Mouse (Mus musculus) midbrain, postnatal 0 days (tissue): ENCODE measurements around the gene Copg2. TPM values are rescaled to one million over a fixed set of nuclear protein-coding genes. Genes with fewer than 3 reads are reported as not detected.

Experiments used
- ATAC-seq: fragments of 200-750 bp; cut with Nextera tagmentation; 2 replicates; pipeline ENCODE4 v1.8.0; 2017; ENCODE audit warnings: moderate number of reproducible peaks, mild to moderate bottlenecking, moderate TSS enrichment, moderate library complexity; ENCODE audit not compliant: low FRiP score
- DNase-seq: peaks from one replicate; pipeline ENCODE4 v3.0.0-alpha.2; 2015; ENCODE audit warnings: low spot score
- H3K27ac ChIP-seq: fragments of 300-500 bp; sonication (generic); 2 replicates; pipeline ENCODE4 v1.5.1; 2014; ENCODE audit warnings: low read depth, mild to moderate bottlenecking, low read length, mixed read lengths
- H3K27me3 ChIP-seq: fragments of 300-500 bp; sonication (generic); 2 replicates; pipeline ENCODE4 v1.6.1; 2014; ENCODE audit warnings: low read length, control low read depth, mixed read lengths; ENCODE audit not compliant: insufficient read depth
- H3K36me3 ChIP-seq: fragments of 300-500 bp; sonication (generic); 2 replicates; pipeline ENCODE4 v1.6.1; 2014; ENCODE audit warnings: low read length, control low read depth, mixed read lengths; ENCODE audit not compliant: insufficient read depth
- H3K4me1 ChIP-seq: fragments of 300-500 bp; sonication (generic); 2 replicates; pipeline ENCODE4 v1.6.1; 2014; ENCODE audit warnings: mild to moderate bottlenecking, control low read depth, antibody characterized with exemption, low read length, mixed read lengths; ENCODE audit not compliant: insufficient read depth
- H3K4me2 ChIP-seq: fragments of 300-500 bp; sonication (generic); 2 replicates; pipeline ENCODE4 v1.6.1; 2014; ENCODE audit warnings: low read depth, mild to moderate bottlenecking, low read length, mixed read lengths; ENCODE audit not compliant: poor library complexity, severe bottlenecking
- H3K4me3 ChIP-seq: fragments of 300-500 bp; sonication (generic); 2 replicates; pipeline ENCODE4 v1.5.1; 2014; ENCODE audit warnings: low read depth, mild to moderate bottlenecking, low read length, moderate library complexity
- H3K9ac ChIP-seq: fragments of 300-500 bp; sonication (generic); replicated peaks from 2 replicates; pipeline ENCODE4 v1.6.1; 2014; ENCODE audit warnings: mild to moderate bottlenecking, low read length, moderate library complexity, mixed read lengths; ENCODE audit not compliant: poor library complexity, severe bottlenecking
- H3K9me3 ChIP-seq: fragments of 300-500 bp; sonication (generic); 2 replicates; pipeline ENCODE4 v1.6.1; 2016; ENCODE audit warnings: low read length, control low read depth
- CTCF ChIP-seq: IDR thresholded peaks from 2 replicates; pipeline ENCODE4 v1.5.1; 2016; ENCODE audit warnings: antibody characterized with exemption, mild to moderate bottlenecking
- WGBS: fragments of 180-500 bp; shearing (Covaris S2); extraction: QIAGEN DNeasy Blood & Tissue Kit; methylation state at CpG from one replicate; pipeline ENCODE4 v1.1.7; 2014; 5-methylcytosine and 5-hydroxymethylcytosine counted together
- polyA plus RNA-seq: library from polyadenylated mRNA; unstranded; fragments of >200 nt; fragmentation: Nextera tagmentation; extraction: Ambion mirVana; gene quantifications from 2 replicates; pipeline ENCODE4 v1.2.1, GENCODE M21; 2015
- total RNA-seq: library from RNA; depleted of rRNA; stranded (reverse); fragments of >200 nt; gene quantifications from 2 replicates; pipeline ENCODE4 v1.2.3, GENCODE M21; 2014

Copg2 gene
- total and polyA plus RNA-seq, 2 experiments from 2014 or later, result 30.0 to 39.3 TPM

DNA sequence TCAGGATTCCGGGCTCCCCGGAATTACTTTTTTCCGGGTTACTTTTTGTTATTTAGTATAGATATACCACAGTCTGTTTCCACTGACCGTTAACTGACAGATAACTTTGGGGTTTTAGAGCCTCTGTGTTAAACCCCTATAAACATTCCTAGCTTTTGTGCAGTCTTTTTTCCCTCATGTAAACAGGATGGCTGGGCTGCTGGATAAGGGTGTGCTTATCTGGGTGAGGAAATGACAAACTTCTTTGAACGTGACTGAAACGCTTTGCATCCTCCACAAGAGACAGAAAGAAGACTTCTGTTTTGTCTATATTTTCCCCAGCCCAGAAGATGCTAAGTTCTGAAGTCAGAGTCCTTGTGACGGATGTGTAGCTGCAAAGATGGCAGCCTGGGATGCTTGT, 184.1 kb downstream of the Copg2 start:
- Histone ChIP-seq H3K27me3 (no peaks in the 10 kb centered on the region), H3K4me2 (no peak overlapping the region), H3K4me1 (no peaks in the 10 kb centered on the region), H3K36me3 (no peaks in the 10 kb centered on the region), H3K9me3 (no peaks in the 10 kb centered on the region), H3K4me3 (no peak overlapping the region), H3K27ac (no peak overlapping the region), H3K9ac (no peak overlapping the region)
- TF ChIP-seq CTCF, result no peak
- no peak for DNase-seq
- WGBS, result 72% methylated on average over 7 of the region's 7 CpGs
- no peak for ATAC-seq

DNA sequence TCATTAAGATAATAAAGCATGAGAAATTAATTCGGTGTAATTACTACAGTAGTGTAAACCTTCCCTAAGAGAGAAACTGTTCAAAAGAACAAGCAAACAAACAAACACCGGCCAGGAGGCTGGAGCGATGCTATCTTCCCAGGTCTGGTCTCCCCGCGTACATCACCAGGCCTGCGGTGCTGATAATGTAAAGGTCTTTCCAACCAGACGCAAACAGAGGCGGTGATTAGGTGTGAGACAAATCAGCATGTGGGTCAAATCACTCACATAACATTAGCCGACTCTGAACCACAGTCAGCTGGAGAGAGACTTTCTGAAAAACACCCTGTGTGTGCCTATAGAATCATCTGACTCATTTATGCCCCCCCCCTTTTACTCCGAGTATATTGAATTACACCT, 185.2 kb downstream of the Copg2 start:
- no peak overlapping the region for H3K4me2 ChIP-seq
- 75% methylated on average over 10 of the region's 10 CpGs for WGBS
- TF ChIP-seq CTCF, result no peak

DNA sequence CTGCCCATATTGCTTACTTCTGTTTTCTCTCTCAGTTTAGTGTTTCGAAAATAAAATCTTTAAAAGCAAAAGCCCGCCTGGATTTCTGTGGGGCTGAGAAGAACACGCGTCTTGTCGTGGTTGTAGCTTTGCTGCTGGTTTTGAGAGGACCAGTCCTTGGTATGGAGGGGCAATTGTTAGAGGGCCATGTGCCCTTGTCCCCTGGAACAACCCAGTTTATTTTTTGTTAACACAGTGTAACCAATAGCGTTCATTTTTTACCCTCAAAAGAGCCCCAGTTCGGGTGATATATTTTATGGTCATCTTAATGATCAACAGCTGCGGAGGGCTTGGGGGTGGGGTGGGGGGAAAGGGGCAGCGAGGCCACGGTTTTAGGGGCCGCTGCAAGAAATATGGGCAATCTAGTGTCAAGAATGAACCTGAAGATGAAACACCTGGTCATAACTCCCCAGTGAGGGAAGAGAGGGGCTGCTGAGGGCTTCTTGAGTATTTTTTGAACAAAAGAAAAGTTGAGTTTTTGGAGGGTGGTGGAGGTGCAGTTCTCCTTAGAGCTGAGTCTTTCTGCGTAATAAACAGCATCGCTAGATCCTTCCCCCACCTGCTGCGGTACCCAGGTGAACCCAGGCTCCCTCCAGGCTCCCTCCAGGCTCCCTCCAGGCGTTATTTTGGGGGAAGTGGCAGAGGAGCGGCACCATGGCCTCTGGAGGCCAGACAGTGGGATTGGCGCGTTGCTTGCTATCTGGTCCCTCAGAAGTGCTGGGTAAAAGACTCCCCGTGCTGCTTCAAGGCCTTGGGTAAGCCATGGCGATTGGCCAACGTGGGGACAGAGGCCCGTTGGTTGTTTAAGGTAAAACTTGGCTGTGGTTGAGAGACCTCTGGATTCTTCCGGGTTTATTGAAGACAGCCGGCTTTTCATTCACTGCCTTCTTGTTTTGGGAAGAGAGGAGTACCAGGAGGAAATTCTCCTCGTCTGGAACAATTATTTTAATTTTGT, 185.9 kb downstream of the Copg2 start:
- ATAC-seq, result no peak

More for the DNA sequence above, 185.2 kb downstream of the Copg2 start:
- H3K27me3 ChIP-seq, result no peaks in the 10 kb centered on the region
- no peaks in the 10 kb centered on the region for H3K4me1 ChIP-seq
- ATAC-seq, result no peak
- no peaks in the 10 kb centered on the region for H3K36me3 ChIP-seq
- DNase-seq, result no peak
- H3K9ac ChIP-seq, result no peak overlapping the region
- H3K27ac ChIP-seq, result no peak overlapping the region
- no peak overlapping the region for H3K4me3 ChIP-seq
- H3K9me3 ChIP-seq, result no peaks in the 10 kb centered on the region

GRCm38 (mm10) chr6:30709115-30709514, 187.5 kb downstream of the Copg2 start:
- DNase-seq (no peak), ATAC-seq (no peak)
- Histone ChIP-seq H3K4me2 (no peak overlapping the region), H3K27ac (no peak overlapping the region), H3K4me1 (no peaks in the 10 kb centered on the region), H3K36me3 (no peaks in the 10 kb centered on the region), H3K9me3 (no peaks in the 10 kb centered on the region), H3K4me3 (no peak overlapping the region), H3K27me3 (no peaks in the 10 kb centered on the region), H3K9ac (no peak overlapping the region)
- TF ChIP-seq CTCF, result no peak
- 20% methylated on average over 6 of the region's 6 CpGs for WGBS

More for the DNA sequence above, 185.9 kb downstream of the Copg2 start:
- Histone ChIP-seq H3K9me3 (no peaks in the 10 kb centered on the region), H3K4me2 (no peak overlapping the region), H3K9ac (no peak overlapping the region), H3K27ac (no peak overlapping the region), H3K27me3 (no peaks in the 10 kb centered on the region), H3K4me3 (no peak overlapping the region), H3K36me3 (no peaks in the 10 kb centered on the region), H3K4me1 (no peaks in the 10 kb centered on the region)
- WGBS, result 73% methylated on average over 25 of the region's 25 CpGs
- no peak for DNase-seq
- no peak for TF ChIP-seq CTCF

GRCm38 (mm10) chr6:30703977-30704602, 192.5 kb downstream of the Copg2 start:
- ATAC-seq (no peak), DNase-seq (no peak)
- TF ChIP-seq CTCF, result no peak
- no peaks in the 10 kb centered on the region for H3K4me1 ChIP-seq
- no peak overlapping the region for H3K27ac ChIP-seq
- no peak overlapping the region for H3K9ac ChIP-seq
- H3K4me3 ChIP-seq, result no peak overlapping the region
- H3K9me3 ChIP-seq, result no peaks in the 10 kb centered on the region
- H3K36me3 ChIP-seq, result no peaks in the 10 kb centered on the region
- H3K4me2 ChIP-seq, result no peak overlapping the region
- WGBS, result 88% methylated on average over 9 of the region's 9 CpGs
- H3K27me3 ChIP-seq, result no peaks in the 10 kb centered on the region

DNA sequence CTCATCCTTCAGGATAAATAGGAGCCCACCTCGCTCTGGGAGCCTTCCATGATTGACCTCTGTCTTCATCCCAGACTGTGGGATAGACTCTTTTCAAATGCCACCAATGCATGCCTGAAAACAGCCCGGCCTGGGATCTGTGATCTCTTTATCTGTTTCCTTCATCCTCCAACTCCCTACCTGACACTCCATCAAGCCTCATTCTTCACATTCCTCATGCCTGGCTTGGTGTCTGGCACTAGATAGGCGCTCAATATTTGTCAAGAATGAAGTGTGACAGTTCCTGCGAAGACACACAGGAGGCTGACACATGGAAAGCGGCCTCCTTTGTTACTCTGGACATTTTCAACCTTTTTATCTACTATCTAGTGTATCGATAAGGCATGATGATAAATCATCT, 193.1 kb downstream of the Copg2 start:
- no peak overlapping the region for H3K4me3 ChIP-seq
- DNase-seq (no peak), ATAC-seq (no peak)
- H3K9me3 ChIP-seq, result no peaks in the 10 kb centered on the region
- no peak for TF ChIP-seq CTCF
- no peaks in the 10 kb centered on the region for H3K36me3 ChIP-seq
- 82% methylated on average over 6 of the region's 6 CpGs for WGBS
- no peaks in the 10 kb centered on the region for H3K4me1 ChIP-seq
- H3K4me2 ChIP-seq, result no peak overlapping the region
- no peak overlapping the region for H3K9ac ChIP-seq
- H3K27me3 ChIP-seq, result no peaks in the 10 kb centered on the region
- no peak overlapping the region for H3K27ac ChIP-seq
